Mouse (Mus musculus) liver, embryonic 15.5 days (tissue): Measurements from ENCODE around the gene Fam120a. TPM values are rescaled to one million over a fixed set of nuclear protein-coding genes. Genes with fewer than 3 reads are reported as not detected.

Experiments used
- ATAC-seq: fragments of 200-750 bp; cut with Nextera tagmentation; 2 replicates; pipeline ENCODE4 v1.8.0; 2017; ENCODE audit warnings: moderate number of reproducible peaks, mild to moderate bottlenecking, moderate library complexity; ENCODE audit not compliant: insufficient read depth
- H3K27ac ChIP-seq: fragments of 300-500 bp; sonication (generic); replicated peaks from 2 replicates; pipeline ENCODE4 v1.5.1; 2015; ENCODE audit warnings: mild to moderate bottlenecking, inconsistent platforms
- H3K27me3 ChIP-seq: fragments of 300-500 bp; sonication (generic); 2 replicates; pipeline ENCODE4 v1.6.1; 2015; ENCODE audit warnings: mild to moderate bottlenecking, inconsistent platforms
- H3K36me3 ChIP-seq: fragments of 300-500 bp; sonication (generic); replicated peaks from 2 replicates; pipeline ENCODE4 v1.6.1; 2015; ENCODE audit warnings: moderate library complexity, mild to moderate bottlenecking, inconsistent platforms
- H3K4me1 ChIP-seq: fragments of 300-500 bp; sonication (generic); replicated peaks from 2 replicates; pipeline ENCODE4 v1.6.1; 2015; ENCODE audit warnings: inconsistent platforms
- H3K4me2 ChIP-seq: fragments of 300-500 bp; sonication (generic); 2 replicates; pipeline ENCODE4 v1.6.1; 2015; ENCODE audit warnings: moderate library complexity, mild to moderate bottlenecking, inconsistent platforms
- H3K4me3 ChIP-seq: fragments of 300-500 bp; sonication (generic); replicated peaks from 2 replicates; pipeline ENCODE4 v1.5.1; 2015; ENCODE audit warnings: mild to moderate bottlenecking, inconsistent platforms
- H3K9ac ChIP-seq: fragments of 300-500 bp; sonication (generic); 2 replicates; pipeline ENCODE4 v1.6.1; 2015; ENCODE audit warnings: moderate library complexity, mild to moderate bottlenecking, inconsistent platforms
- H3K9me3 ChIP-seq: fragments of 300-500 bp; sonication (generic); replicated peaks from 2 replicates; pipeline ENCODE4 v1.6.1; 2016; ENCODE audit warnings: inconsistent platforms
- WGBS: fragments of 180-500 bp; shearing (Covaris S2); methylation state at CpG from one replicate; pipeline ENCODE4 v1.1.7; 2015; ENCODE audit warnings: mixed read lengths; ENCODE audit not compliant: insufficient replicate concordance; 5-methylcytosine and 5-hydroxymethylcytosine counted together
- polyA plus RNA-seq: library from polyadenylated mRNA; unstranded; fragments of >200 nt; fragmentation: Nextera tagmentation; extraction: Ambion mirVana; gene quantifications from 2 replicates; pipeline ENCODE4 v1.2.1, GENCODE M21; 2015

The Fam120a gene
- polyA plus RNA-seq, 1 experiment from 2014 or later, result 13.3 TPM

DNA sequence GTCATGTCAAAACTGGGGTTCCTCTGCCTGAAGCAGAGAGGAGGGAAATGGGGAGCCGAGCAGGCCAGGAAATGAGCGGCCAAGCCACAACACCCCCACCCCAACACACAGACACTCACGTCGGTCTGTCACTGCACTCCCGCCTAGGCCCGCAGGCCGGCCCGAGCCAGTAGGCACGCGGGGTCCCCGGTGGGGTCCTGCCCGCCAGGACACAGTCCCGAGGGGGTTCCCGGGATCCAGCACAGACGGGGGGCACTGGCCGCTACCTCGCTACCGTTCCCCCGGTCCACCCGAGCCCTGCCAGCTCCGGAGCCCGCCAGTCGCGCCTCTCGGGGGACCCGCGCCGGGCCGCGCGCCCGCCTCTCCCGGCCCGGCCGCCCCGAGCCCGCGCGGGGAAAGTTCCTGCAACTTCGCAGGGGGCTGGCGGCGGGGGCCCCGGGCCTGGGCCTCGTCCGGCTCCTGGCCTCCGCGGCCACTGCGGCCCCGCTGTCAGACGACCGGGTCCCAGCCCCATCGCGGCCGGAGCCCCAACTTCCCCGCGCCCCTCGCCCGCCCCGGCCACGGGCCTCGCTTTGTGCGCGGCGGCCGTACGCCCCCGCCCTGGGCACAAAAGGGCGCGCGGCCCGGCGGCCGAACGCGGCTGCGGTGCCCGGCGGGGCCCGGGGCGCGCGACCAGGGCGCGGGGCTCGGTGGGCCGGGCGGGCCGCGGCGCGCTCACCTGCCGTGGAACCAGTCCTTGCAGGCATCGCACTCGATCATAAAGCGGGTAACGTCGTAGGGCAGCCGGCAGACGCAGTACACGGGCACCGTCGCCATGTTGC lies 97.7 kb downstream of the Fam120a start:
- Histone ChIP-seq H3K9ac (peak overlapping the region; percentile 91), H3K27ac (peak overlapping the region; percentile 82), H3K27me3 (no peaks in the 10 kb centered on the region), H3K9me3 (no peaks in the 10 kb centered on the region), H3K4me1 (peaks cover 59% of the 10 kb centered on the region), H3K4me3 (peak overlapping the region; percentile 84), H3K36me3 (no peaks in the 10 kb centered on the region), H3K4me2 (peak overlapping the region; percentile 93)
- peak; percentile 50 for ATAC-seq
- WGBS, result under 1% methylated on average over 85 of the region's 102 CpGs

DNA sequence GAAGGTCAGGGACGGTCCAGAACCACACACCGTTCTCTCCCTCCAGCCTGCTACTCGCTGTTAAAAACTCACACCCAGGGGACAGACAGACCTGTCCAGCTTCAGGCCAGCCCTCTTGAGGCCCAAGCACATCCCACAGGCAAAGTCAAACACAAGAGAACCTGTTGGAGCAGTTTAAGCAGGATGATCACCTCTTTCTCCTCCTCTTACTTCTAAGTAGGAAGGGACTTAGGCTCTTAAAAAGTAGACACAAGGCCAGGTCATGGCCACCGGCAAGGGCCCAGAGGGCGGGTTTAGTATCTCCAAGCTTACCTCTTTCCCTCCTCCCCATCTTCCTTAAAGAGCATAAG lies 98.2 kb downstream of the Fam120a start:
- no peaks in the 10 kb centered on the region for H3K36me3 ChIP-seq
- ATAC-seq, result peak; percentile 19
- H3K27me3 ChIP-seq, result no peaks in the 10 kb centered on the region
- H3K4me1 ChIP-seq, result peaks cover 64% of the 10 kb centered on the region
- H3K9ac ChIP-seq, result peak overlapping the region; percentile 91
- WGBS, result 13% methylated on average over 5 of the region's 5 CpGs
- H3K27ac ChIP-seq, result peak overlapping the region; percentile 82
- peak overlapping the region; percentile 93 for H3K4me2 ChIP-seq
- peak overlapping the region; percentile 84 for H3K4me3 ChIP-seq
- H3K9me3 ChIP-seq, result no peaks in the 10 kb centered on the region

DNA sequence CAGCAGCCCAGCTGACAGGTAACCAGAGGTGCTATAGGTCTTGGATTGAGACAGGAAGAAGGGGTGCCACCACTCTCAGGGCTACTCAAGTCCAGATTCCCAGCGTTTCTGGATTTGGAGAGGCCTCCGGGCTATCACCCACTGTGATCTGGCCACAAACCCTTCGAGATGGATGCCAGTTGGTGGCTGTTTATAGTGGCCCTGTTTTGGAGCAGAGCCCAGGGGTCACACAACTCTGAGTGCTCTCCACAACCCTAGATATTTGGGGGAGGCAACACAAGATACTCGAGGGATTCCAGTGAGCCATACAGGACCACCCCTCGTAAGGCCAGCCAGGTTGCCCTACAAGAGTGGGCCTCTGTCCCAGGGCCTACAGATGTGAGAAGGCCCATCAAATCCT lies 98.7 kb downstream of the Fam120a start:
- H3K36me3 ChIP-seq, result no peaks in the 10 kb centered on the region
- H3K4me3 ChIP-seq, result peak overlapping the region; percentile 84
- peak overlapping the region; percentile 93 for H3K4me2 ChIP-seq
- no peak for ATAC-seq
- H3K27ac ChIP-seq, result peak overlapping the region; percentile 82
- peak overlapping the region; percentile 91 for H3K9ac ChIP-seq
- H3K4me1 ChIP-seq, result peaks cover 69% of the 10 kb centered on the region
- H3K9me3 ChIP-seq, result no peaks in the 10 kb centered on the region
- H3K27me3 ChIP-seq, result no peaks in the 10 kb centered on the region
- WGBS, result 11% methylated on average over 5 of the region's 5 CpGs

DNA sequence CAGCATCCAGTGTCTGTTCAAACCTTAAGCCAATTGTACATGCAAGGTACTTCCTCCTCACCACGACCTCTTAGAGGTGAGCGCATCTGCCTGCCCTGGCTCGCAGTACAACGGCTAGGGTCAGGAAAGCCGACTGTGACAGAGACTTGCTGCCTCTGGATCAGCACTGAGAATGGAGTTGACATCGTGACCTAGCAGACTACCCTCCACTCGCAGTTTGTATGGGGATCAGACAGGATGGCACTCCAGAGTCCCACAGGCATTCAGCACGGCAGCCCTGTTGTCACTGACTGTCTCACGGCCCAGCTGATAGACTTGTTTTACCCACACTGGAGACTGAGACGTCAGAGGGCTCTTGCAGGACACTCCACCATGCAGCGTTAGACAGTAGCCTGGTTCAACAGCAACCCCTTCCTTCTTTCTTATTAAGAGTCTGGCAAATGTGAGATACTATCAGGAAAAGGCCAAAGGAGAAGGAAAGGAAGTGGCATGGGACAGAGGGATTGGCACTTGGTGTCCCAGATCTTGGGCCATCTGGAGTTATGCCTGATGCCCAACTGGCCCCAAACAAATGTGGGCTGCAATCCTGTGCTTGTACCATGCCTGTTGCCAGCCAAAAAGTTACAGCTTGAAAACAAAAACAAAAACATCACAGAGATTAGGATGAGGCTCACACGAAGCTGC lies 103.0 kb downstream of the Fam120a start:
- 60% methylated on average over 12 of the region's 12 CpGs for WGBS
- H3K4me1 ChIP-seq, result peaks cover 58% of the 10 kb centered on the region

DNA sequence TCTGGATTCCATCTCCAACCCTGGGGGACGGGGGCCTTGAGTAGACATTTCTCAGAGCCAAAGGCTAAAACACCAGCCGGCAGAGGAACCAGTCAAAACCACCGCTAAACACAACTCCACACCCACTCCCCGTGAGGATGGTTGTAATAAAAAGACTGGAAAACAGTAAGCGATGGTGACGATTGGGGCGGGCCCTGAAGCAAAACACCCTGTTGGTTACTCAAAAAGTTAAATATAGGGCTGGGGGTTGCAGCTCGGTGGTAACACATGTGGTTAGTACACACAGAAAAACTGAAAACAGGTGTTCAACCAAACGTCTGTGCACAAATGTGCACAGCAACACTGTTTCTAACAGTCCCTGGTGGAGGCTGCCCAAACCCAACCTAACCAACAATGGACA lies 104.3 kb downstream of the Fam120a start:
- 42% methylated on average over 9 of the region's 9 CpGs for WGBS
- ATAC-seq, result no peak
- H3K9me3 ChIP-seq, result no peaks in the 10 kb centered on the region
- H3K4me3 ChIP-seq, result no peak overlapping the region
- H3K4me2 ChIP-seq, result no peak overlapping the region
- H3K4me1 ChIP-seq, result peaks cover 51% of the 10 kb centered on the region
- no peaks in the 10 kb centered on the region for H3K36me3 ChIP-seq
- H3K27ac ChIP-seq, result no peak overlapping the region
- H3K27me3 ChIP-seq, result no peaks in the 10 kb centered on the region
- no peak overlapping the region for H3K9ac ChIP-seq

More for the DNA sequence above, 103.0 kb downstream of the Fam120a start:
- Histone ChIP-seq H3K9me3 (no peaks in the 10 kb centered on the region), H3K4me2 (no peak overlapping the region), H3K9ac (no peak overlapping the region), H3K4me3 (no peak overlapping the region), H3K36me3 (no peaks in the 10 kb centered on the region), H3K27ac (no peak overlapping the region), H3K27me3 (no peaks in the 10 kb centered on the region)
- no peak for ATAC-seq

DNA sequence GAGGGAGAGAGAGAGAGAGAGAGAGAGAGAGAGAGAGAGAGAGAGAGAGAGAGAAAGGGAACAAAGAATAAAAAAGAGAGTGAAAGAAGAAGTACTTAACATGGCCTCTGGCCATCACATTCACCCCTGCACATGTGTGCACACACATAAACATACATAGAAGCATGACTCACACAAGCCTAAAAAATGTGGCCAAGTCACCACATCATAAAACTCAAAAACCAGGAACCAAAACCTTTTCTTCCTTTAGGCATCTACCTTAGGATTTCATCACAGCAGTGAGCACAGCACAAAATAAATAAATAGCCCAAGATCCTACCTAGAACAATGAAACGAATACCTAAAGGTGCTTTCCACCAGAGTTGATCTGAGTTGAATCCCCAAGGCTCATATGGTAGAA lies 105.9 kb downstream of the Fam120a start:
- Histone ChIP-seq H3K4me1 (peaks cover 53% of the 10 kb centered on the region), H3K27me3 (no peaks in the 10 kb centered on the region), H3K9ac (no peak overlapping the region), H3K36me3 (no peaks in the 10 kb centered on the region), H3K9me3 (no peaks in the 10 kb centered on the region), H3K4me2 (no peak overlapping the region), H3K4me3 (no peak overlapping the region), H3K27ac (no peak overlapping the region)
- WGBS, result 59% methylated on average over 1 of the region's 1 CpGs
- no peak for ATAC-seq

DNA sequence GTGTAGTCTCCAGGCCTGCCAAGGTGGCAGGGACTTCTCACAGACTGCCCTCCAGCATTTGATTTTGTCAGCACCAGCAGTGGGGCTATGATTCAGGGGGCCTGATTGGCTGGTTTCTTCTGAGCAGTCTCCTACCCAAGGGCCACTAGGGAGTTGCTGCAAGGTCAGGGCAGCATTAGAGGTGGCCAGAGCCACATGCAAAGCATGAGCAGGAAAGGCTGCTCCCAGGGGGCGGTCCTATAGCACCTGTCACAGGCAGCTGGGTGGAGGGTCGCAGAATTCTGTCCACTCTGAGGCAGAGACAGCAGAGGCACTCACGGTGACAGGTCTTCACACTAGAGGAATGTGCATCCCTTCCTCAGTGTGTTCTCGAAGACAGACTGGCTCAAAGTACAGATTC lies 109.0 kb downstream of the Fam120a start:
- Histone ChIP-seq H3K9ac (no peak overlapping the region), H3K9me3 (no peaks in the 10 kb centered on the region), H3K27me3 (no peaks in the 10 kb centered on the region), H3K4me2 (no peak overlapping the region), H3K27ac (no peak overlapping the region), H3K4me1 (peaks cover 41% of the 10 kb centered on the region), H3K36me3 (no peaks in the 10 kb centered on the region), H3K4me3 (no peak overlapping the region)
- no peak for ATAC-seq
- 66% methylated on average over 4 of the region's 4 CpGs for WGBS

DNA sequence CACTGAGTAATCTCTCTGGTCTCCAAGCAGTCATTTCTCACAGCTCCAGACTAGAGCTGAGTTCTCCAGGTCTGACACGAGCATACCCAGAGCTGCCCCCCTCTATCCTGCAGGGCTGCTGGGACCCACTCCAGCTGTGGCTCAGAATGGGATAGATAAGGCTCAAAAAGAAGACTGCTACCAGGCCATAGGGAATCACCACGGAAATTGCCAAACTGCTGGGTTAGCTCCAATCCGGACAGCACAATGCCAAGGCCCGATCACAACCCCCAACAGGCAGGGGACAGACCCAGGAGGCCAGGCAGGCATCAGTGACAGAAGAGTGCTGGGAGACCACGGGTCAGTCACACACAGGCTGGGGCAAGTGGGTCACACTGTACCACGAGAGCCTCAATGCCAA lies 109.8 kb downstream of the Fam120a start:
- Histone ChIP-seq H3K4me2 (no peak overlapping the region), H3K27me3 (no peaks in the 10 kb centered on the region), H3K4me3 (no peak overlapping the region), H3K9ac (no peak overlapping the region), H3K4me1 (peaks cover 41% of the 10 kb centered on the region), H3K9me3 (no peaks in the 10 kb centered on the region), H3K36me3 (no peaks in the 10 kb centered on the region), H3K27ac (no peak overlapping the region)
- ATAC-seq, result no peak
- WGBS, result 65% methylated on average over 6 of the region's 6 CpGs

DNA sequence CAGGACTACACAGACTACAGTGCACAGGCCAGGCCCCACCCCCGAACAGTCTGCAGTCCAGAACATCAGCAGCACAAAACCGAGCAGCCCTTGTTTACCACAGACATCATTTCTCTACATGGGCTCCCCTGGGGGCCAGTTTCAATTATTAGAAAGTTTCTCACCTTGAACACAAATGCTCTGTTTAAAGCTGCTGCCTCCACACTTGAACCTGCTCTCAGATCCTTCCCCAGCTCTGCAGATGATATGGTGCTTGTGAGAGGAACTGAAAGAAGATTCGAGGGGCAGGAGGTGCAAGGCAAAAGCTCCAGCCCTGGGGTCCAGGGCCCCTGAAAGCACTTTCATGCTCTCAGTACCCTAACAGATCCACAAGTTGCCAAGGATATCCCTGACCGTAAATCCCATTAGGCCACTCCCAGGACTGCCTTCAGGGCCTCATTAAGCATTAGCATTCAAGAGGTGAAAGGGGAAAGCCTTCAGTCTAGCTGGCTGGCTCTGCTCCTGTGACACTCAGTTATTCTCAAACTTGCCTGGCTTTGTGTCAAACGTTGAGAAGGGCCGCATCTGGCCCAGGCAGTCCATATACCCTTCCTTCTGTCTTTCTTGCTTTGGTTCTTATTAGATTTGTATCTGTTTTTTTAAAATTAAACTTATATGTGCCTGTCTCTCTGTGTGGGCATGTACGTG lies 110.4 kb downstream of the Fam120a start:
- peaks cover 43% of the 10 kb centered on the region for H3K4me1 ChIP-seq
- H3K36me3 ChIP-seq, result no peaks in the 10 kb centered on the region
- H3K9me3 ChIP-seq, result no peaks in the 10 kb centered on the region
- no peak overlapping the region for H3K4me2 ChIP-seq
- H3K4me3 ChIP-seq, result no peak overlapping the region
- no peaks in the 10 kb centered on the region for H3K27me3 ChIP-seq
- H3K9ac ChIP-seq, result no peak overlapping the region
- no peak for ATAC-seq
- no peak overlapping the region for H3K27ac ChIP-seq
- WGBS, result 63% methylated on average over 7 of the region's 7 CpGs

DNA sequence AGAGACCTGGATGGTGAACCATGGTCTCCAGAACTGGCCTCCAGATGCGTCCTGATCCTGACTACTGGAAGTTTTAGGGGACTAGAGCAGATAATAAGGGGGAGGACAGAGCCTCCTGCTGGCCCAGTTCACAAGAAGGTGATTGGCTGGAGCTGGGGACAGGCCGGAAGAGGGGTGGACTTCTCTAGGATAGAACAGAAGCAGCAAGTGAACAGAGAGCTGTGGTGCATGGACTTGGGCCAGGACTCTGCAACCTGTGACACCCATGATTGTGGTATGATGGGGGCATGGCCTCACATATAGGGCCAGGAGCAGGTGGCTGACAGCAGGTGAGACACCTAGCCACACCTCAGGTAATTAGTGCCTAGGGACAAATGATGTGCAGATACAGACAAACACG lies 113.9 kb downstream of the Fam120a start:
- ATAC-seq, result peak; percentile 32
- Histone ChIP-seq H3K9ac (no peak overlapping the region), H3K4me3 (no peak overlapping the region), H3K27me3 (no peaks in the 10 kb centered on the region), H3K36me3 (no peaks in the 10 kb centered on the region), H3K4me2 (peak overlapping the region; percentile 20; the same call in 1 of the 2 replicates), H3K9me3 (no peaks in the 10 kb centered on the region), H3K27ac (no peak overlapping the region), H3K4me1 (peaks cover 35% of the 10 kb centered on the region)
- 61% methylated on average over 3 of the region's 3 CpGs for WGBS

DNA sequence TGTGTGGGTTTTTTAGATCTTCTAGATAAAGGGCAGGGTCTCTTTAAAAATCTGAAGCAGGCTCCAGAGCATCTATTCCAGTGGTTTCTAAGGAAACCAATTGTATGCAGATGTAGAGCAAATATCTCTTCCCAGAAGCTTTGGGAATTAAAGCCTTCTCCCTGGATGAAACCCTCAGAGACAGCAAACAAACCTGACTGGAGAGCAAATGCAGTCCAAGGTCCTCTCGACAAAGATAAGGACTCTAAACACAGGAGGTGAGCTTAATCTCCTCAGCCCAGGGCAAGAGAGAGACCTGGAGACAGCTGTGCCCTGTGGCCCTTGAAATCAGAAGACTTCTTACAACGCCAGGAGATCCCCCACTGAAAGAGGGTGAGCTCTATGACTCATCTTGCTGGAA lies 114.3 kb downstream of the Fam120a start:
- peak overlapping the region; percentile 20; the same call in 1 of the 2 replicates for H3K4me2 ChIP-seq
- peak; percentile 55 for ATAC-seq
- 8% methylated on average over 2 of the region's 2 CpGs for whole genome bisulfite sequencing
- H3K9me3 ChIP-seq, result no peaks in the 10 kb centered on the region
- no peak overlapping the region for H3K4me3 ChIP-seq
- peaks cover 31% of the 10 kb centered on the region for H3K4me1 ChIP-seq
- H3K27ac ChIP-seq, result no peak overlapping the region
- H3K36me3 ChIP-seq, result no peaks in the 10 kb centered on the region
- H3K27me3 ChIP-seq, result no peaks in the 10 kb centered on the region
- no peak overlapping the region for H3K9ac ChIP-seq
